Mouse (Mus musculus) B cell, adult 62 days (primary cell): Measurements from ENCODE around the gene Stard8. TPM values are rescaled to one million over a fixed set of nuclear protein-coding genes. Genes with fewer than 3 reads are reported as not detected.

Experiments
- total RNA-seq: library from RNA; stranded (reverse); gene quantifications from 4 replicates; pipeline ENCODE4 v1.2.4, GENCODE M21; 2023

Stard8 gene
- 0.63 to 1.5 TPM (median 1.0 TPM) in 4 replicates for total RNA-seq

GRCm38 (mm10) chrX:99003046-99003445 is at the start of gene Stard8:
TSS of gene Stard8 (plus strand) at chrX:99003248.

Other genes with a start within 250 kb of the Stard8 start
- gene Ophn1, start 112.2 kb upstream of the Stard8 start, total RNA-seq, result not detected in 4 replicates
- gene Yipf6, start 66.9 kb upstream of the Stard8 start, total RNA-seq, result 25.3 to 31.2 TPM (median 26.1 TPM) in 4 replicates
- gene Efnb1, start 132.9 kb downstream of the Stard8 start, total RNA-seq, result 1.9 to 2.7 TPM (median 2.4 TPM) in 4 replicates